Mouse (Mus musculus): ENCODE measurements around the gene P3h1.

- TF ChIP-seq MYOG (IDR thresholded peaks at IDR 0.05; ENCODE audit: control insufficient read depth, extremely low read depth, insufficient read length): no peak
- no peak for TF ChIP-seq CTCF (IDR thresholded peaks at IDR 0.05; ENCODE audit: control insufficient read depth, insufficient read depth, insufficient read length)
- no peak for TF ChIP-seq MAX (IDR thresholded peaks at IDR 0.05)
These were observed 16.0 kb upstream of the P3h1 start for GRCm38 (mm10) chr4:119216667-119217066.
